Mouse (Mus musculus) duodenum, adult 2 months (tissue): ENCODE results near the gene Olfr718-ps1. TPM values are rescaled to one million over a fixed set of nuclear protein-coding genes. Genes with fewer than 3 reads are reported as not detected.

Experiments
- polyA plus RNA-seq: library from polyadenylated mRNA; depleted of rRNA; stranded (reverse); fragments of >200 nt; gene quantifications from 2 replicates; pipeline ENCODE4 v1.2.3, GENCODE M21; 2012; ENCODE audit warnings: low replicate concordance; rRNA removed

The Olfr718-ps1 gene
- not detected in 2 replicates for polyA plus RNA-seq

GRCm38 (mm10) chr5:143147481-143147880 is at the start of gene Olfr718-ps1:
Gene Olfr718-ps1 (minus strand): TSS chr5:143147581.

GRCm38 (mm10) chr5:143180255-143181076 is 33.1 kb upstream of the Olfr718-ps1 start, which contains the start of the genes Rbak and Spdye4b:
Gene Rbak (minus strand): TSS chr5:143180775.
Gene Spdye4b (plus strand): TSS chr5:143181017.

DNA sequence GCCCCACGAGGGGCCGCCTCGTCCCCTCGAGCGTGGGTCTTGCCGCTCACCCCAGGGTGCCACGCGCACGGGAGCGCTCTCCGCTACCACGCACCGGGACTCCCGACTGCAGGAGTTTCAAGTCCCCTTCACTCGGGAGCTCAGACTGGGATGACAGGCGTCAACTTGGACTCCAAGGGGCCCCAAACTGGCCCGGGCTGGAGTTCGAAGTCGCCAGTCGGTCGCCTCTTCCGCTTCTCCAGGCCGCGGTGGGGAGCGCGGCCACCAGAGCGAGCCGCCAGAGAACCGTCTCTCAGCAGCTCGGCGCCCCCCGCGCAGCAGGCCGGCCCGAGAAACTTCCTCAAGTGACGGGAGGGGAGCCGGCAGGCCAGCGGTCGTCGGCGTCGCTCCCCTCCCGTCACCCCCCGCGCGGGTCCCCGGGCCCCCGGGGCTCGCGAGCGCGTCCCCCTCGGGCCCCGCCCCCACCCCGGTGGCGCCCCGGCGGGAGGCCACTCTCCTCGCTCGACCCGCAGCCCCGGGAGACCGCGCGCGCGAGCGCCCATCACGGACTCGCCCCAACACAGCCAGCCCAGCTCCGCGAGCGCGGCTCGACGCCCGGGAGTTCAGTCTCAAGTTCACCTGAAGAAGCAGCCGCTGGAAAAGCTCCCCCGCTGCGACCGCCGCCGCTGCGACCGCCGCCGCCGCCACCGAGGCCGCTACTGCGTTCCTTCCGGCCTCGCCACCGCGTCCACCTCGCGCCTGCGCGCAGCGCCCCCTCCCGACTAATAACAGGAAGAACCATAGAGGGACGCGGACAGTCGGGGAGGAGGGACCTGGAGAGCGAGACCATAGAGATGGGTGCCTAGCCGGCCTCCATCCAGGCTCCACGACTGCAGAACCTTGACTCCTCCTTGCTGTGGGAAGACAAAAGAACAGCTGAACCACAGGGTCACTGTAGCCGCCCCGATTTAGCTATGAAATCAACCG is 34.8 kb downstream of the Olfr718-ps1 start, which contains the start of gene Rnf216:
Rnf216 (minus strand) TSS at position 714 of the 966 bp plus-strand sequence.

Other genes with a start within 250 kb of the Olfr718-ps1 start
- gene Actb, start 240.8 kb downstream of the Olfr718-ps1 start, polyA plus RNA-seq, result 5,034 and 11,242 TPM in 2 replicates
- gene Fscn1, start 187.2 kb downstream of the Olfr718-ps1 start, polyA plus RNA-seq, result 9.2 and 14.1 TPM in 2 replicates
- gene Rnf216, start 34.6 kb downstream of the Olfr718-ps1 start, polyA plus RNA-seq, result 18.3 and 22.1 TPM in 2 replicates
- gene Rbak, start 33.2 kb upstream of the Olfr718-ps1 start, polyA plus RNA-seq, result 0.70 and 1.4 TPM in 2 replicates
- gene Spdye4b, start 33.4 kb upstream of the Olfr718-ps1 start, polyA plus RNA-seq, result not detected in 2 replicates
- gene Spdye4a, start 79.3 kb upstream of the Olfr718-ps1 start, polyA plus RNA-seq, result not detected in 2 replicates
- 1.6 and 2.0 TPM in 2 replicates for gene Zfp12, start 87.6 kb upstream of the Olfr718-ps1 start, polyA plus RNA-seq
- gene Zfp316, start 122.4 kb upstream of the Olfr718-ps1 start, polyA plus RNA-seq, result 2.8 and 3.0 TPM in 2 replicates
- 0.13 and 0.36 TPM in 2 replicates for gene Zfp853, start 146.0 kb upstream of the Olfr718-ps1 start, polyA plus RNA-seq
- gene E130309D02Rik, start 167.8 kb upstream of the Olfr718-ps1 start, polyA plus RNA-seq, result 25.7 and 28.4 TPM in 2 replicates
- gene Zdhhc4, start 181.7 kb upstream of the Olfr718-ps1 start, polyA plus RNA-seq, result 41.7 and 49.0 TPM in 2 replicates
- gene Grid2ip, start 209.8 kb upstream of the Olfr718-ps1 start, polyA plus RNA-seq, result 0.04 and 0.08 TPM in 2 replicates